Mouse (Mus musculus): ENCODE data around the gene Tead1.

The Tead1 gene

DNA sequence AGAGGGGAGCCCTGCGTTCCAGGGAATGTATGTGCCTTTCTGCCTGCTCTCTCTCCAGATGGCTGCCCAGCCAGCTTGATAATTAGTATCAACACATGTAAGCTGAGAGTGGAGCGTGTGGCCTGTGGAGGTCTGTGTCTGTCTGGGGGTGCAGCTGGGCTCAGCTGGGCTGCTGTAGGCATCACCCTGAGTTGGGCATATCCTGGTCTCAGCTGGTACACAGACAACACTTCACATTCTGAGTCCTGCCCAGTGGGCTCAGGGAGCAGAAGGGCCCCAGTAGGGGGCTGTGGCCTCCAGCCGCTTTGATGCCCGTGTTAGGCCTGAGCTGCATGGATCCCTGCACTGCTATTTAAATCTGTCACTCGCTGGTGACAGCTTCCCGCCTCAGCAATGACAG, 100.5 kb downstream of the Tead1 start:
- no peak for DNase-seq (ENCODE audit: low read depth, low spot score)

- no peak for DNase-seq (ENCODE audit: low read depth, low spot score)
Observed at GRCm38 (mm10) chr7:112780910-112781309, 101.8 kb downstream of the Tead1 start.

DNA sequence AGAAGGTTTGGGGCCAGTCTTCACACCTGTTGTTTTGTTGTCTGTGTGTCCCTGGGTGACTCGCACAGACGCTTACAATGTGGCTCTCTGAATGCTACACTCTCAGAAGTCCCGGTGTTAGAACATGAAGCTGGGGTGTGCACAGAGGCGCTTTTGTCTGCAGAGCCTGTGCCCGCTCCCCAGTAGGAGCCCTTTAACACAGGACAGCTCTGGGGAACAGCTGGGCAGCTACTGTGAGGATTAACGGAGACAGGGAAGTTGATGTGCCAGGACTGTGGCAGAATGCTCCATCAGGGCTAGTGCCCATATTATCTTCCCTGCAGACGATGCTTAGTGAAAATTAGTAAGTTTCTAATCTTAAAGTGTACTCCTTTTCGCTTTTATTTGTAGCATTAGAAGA, 102.9 kb downstream of the Tead1 start:
- DNase-seq (ENCODE audit: low read depth, low spot score), result no peak

GRCm38 (mm10) chr7:112784278-112784677, 105.2 kb downstream of the Tead1 start:
- DNase-seq (ENCODE audit: low read depth, low spot score), result no peak

- no peak for DNase-seq (ENCODE audit: low read depth, low spot score)
Observed at GRCm38 (mm10) chr7:112785271-112785670, 106.2 kb downstream of the Tead1 start.

DNA sequence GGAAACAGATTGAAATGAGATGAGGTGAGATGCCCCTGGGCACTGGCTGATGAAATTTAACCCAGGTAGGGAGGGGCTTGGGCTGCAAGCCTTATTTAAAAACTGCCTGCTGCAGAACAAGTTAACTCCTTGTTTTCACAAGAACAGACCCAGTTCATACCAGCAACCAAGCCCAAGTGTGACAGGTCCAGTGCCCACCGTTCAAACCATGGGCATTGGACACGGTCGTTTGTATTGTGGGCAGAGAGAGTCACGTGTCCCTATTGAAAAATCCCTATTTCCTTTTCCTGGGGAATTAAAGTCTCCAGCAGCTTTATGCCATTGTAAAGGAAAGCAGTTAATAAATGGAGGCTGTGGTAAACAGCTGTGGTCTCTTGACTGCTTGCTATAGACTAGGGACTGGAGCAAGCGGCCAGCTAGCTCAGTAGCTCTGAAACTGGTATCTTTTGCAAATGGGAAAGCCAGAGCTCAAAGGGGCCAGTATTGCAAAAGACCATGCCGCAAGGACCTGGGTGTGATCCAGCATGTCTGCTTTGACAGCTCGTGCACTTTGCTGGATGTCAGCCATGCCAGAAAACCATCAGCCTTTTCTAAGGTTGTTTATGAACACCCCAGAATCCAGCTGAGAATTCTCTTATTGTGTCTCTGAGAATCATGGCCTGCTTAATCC, 107.6 kb downstream of the Tead1 start:
- DNase-seq (ENCODE audit: low read depth, low spot score), result no peak

DNA sequence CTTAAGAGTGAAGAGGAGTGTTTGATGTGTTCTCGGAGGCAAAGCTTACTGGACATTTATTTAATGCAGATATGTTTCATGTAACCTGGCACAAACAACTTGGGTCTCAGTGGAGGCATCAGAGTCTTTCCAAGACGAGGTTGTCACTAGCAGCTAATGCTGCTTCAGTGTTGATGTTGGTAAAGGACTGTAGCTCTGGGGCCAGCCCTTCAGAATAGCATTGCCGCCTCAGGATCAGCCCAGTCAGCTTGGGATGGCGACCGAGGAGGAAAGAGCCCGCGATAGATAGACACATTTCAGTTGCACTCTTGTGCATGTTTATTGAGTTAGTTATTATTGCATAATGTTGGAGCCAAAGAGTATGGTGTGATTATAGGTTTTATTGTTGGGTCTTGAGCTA, 108.2 kb downstream of the Tead1 start:
- DNase-seq (ENCODE audit: low read depth, low spot score), result no peak

- no peak for DNase-seq (ENCODE audit: low read depth, low spot score)
Observed at GRCm38 (mm10) chr7:112788321-112788751, 109.2 kb downstream of the Tead1 start.

DNA sequence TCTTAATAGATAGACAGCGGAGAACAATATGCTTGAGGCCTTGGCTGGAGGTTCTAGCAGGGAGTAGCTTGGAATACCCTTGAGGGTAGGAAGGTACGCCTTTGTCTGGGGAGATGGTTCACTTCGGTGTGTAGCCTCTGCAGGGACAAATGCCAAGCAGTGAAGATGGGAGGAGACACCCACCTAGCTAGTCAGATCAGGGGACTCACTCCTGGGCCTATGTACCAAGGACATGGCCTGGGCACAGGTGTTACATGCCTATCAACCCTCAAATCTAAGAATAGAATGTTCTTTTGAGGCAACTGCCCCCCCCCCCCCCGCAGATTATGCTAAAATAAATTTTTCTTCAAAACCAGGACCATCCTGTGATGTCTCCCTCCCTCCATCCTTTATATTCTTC, 110.6 kb downstream of the Tead1 start:
- DNase-seq (ENCODE audit: low read depth, low spot score), result no peak

DNA sequence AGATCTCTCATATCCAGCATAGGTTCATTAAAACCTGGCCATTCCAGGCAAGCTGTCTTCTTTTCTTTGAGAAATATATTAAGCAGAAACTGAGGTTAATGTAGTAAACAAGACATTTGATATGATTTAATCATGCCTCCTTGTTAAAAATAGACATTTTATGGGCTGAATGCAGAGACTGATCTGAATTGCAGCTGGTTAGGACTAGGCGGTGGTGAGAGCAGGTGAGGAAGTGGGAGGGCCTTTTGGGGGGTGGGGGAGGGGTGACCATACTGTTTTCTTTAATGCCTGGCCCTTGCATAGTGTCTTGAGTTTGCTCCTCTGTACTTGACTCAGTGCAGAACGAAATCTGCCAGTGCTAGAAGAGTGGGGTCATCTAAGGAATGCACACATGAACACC, 111.2 kb downstream of the Tead1 start:
- DNase-seq (ENCODE audit: low read depth, low spot score), result no peak

DNA sequence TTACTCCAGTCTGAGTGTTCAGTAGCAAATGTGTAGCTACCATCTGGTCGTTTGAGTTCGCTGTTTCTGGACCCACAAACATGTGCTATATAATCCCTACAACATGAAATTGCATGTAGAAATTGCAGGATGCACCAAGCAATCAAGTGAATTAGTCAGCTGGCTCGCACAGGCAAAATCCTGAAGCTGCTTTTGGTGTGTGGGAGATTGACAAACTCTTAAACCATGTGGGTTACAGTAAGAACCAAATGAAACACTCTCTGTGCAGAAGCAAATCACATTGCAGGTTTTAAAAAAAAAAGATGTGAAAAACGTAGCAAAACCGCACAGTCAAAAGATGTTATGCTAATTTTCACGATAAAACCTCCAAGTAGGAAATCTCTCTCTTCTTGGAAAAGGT, 113.6 kb downstream of the Tead1 start:
- DNase-seq (ENCODE audit: low read depth, low spot score), result no peak

- no peak for DNase-seq (ENCODE audit: low read depth, low spot score)
Observed at GRCm38 (mm10) chr7:112793903-112794302, 114.8 kb downstream of the Tead1 start.

- DNase-seq (ENCODE audit: low read depth, low spot score), result no peak
Observed at GRCm38 (mm10) chr7:112794481-112794880, 115.4 kb downstream of the Tead1 start.

- DNase-seq (ENCODE audit: low read depth, low spot score), result no peak
Observed at GRCm38 (mm10) chr7:112797526-112798321, 118.6 kb downstream of the Tead1 start.

- DNase-seq (ENCODE audit: low read depth, low spot score), result no peak
Observed at GRCm38 (mm10) chr7:112801706-112802105, 122.6 kb downstream of the Tead1 start.

DNA sequence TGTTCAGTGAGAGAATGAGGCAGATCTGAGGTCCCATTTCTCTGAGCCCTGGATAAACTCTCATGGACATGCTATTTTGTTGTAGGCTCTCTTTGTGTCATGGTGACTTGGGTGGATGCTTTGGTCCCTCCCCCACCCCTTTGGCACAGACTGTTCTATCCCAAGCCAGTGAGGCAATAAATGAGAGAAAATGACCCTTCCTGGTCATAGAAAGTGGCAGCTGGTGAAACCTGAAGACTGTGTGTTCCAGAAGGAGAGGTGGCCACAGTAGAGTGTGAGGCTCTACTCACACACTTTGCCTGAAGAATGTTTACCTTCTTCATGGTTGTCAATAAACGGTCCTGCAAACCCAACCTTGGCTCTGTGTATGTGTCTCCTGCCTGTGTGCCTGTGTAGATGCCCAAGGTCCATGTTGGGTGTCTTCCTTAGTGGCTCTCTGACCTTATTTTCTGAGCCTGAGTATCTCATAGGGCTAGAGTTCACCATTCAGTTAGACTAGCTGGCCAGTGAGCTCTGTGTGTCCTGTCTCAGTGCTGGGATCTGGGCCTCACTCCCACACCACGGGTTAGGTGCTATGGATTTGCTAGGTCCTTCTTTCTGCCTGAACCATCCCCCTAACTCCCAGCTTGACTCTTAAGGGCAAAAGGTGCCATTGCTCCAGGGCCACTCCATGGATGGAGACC, 127.7 kb downstream of the Tead1 start:
- no peak for DNase-seq (ENCODE audit: low read depth, low spot score)

- peak; percentile 78 for DNase-seq (ENCODE audit: low read depth, low spot score)
Observed at GRCm38 (mm10) chr7:112807401-112807751, 128.3 kb downstream of the Tead1 start.

DNA sequence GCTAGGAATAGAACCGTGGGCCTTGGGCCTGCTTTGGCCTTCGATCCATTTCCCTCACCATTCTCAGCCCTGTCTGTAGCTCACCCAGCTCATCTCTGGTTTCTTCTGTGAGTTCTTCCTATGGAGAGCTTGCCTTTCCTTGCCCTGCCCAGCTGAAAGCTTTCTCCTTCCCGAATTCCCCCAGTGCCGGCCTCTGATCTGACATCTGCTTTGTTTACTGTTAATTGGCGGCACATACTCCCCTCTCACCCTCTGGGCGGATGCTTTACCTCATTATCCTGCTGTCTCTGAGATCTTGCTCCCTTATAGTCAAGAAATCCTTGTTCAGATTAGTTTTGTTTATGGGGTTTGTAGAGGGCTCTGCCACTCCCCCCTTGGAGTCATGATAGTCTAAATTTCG, 131.6 kb downstream of the Tead1 start:
- DNase-seq (ENCODE audit: low read depth, low spot score), result no peak

DNA sequence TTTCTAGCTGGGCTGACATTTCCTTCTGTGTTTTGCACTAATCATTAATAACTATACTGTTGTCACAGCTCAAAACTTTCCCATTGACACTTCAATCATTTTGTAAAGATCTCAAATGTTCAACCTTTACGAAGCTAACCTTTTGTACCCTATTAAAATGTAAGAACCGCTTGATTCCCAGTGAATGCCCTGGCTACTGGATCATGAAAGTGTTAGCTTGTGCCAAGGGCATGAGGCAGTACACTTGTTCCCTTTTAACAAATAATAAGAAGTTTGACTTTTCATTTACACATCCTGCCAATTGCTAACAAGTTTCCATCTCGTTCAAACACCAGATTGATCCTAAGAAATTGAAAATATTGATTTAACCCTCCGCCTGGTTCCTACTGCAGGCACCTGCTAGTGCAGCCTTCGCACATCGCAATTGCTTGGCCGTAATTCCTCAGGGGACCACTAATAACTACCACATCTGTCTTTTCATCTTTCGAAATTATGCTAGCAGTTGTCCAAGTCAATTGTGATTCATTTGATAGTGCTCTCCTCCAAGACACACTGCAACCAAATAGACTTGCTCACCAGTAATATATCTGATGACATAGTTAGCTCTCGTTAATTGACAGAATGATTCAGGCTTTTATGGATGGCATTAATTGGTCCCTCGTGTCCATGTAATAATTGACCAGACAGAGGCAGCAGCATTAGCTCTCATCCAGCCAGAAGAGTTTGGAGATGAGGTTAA, 133.1 kb downstream of the Tead1 start:
- DNase-seq (ENCODE audit: low read depth, low spot score), result no peak

DNA sequence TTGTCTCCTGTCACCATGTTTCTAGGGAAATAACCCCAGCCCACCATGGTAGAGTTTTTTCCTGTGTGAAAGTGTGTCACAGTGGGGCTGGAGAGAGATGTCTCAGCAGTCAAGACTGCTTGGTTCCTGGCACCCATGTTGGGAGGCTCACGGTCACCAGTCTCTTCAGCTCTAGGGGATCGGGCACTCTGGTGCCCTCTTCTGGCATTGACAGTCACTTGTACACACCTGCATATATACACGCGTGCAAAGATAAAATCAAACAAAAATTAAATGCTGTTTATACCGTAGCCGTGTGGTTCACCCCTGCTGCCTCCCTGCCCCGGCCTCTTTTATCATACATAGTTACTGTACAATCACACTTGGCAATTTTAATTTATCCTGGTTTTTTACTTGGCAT, 134.0 kb downstream of the Tead1 start:
- no peak for DNase-seq (ENCODE audit: low read depth, low spot score)

DNA sequence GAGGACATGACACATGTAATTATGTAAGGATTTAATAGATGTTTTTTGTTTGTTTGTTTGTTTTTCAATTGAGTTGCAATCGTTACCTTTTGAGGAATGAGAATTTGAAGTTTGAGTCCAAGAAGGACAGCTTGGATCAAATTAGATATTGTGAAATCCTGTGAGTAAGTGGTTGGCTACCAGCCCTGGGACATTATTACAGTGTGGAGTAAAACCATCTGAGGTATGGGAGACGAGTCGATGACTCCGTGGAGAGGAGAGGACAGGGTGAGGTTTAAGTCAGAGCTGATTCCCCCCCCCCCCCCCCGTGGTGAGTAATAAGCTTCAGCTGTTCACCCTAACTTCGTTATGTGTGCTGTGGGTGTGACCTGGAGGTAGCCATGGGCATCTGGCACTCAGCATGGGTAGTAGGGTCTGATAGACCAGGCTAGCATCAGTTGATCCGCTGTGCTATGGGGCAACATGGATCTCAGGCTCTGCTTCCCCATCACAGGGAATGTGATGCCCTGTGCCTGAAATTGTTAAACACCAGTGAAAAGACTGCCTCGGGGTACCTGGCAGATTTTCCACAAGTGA, 134.7 kb downstream of the Tead1 start:
- no peak for DNase-seq (ENCODE audit: low read depth, low spot score)

GRCm38 (mm10) chr7:112816016-112816415, 136.9 kb downstream of the Tead1 start:
- no peak for DNase-seq (ENCODE audit: low read depth, low spot score)
